Mouse (Mus musculus): ENCODE results near the gene Sh3d21.
"Not testable (repeated sequence)": the region's sequence is repeated elsewhere in the genome, so short reads cannot be mapped to it uniquely, and the experiment has no call there.

The Sh3d21 gene

DNA sequence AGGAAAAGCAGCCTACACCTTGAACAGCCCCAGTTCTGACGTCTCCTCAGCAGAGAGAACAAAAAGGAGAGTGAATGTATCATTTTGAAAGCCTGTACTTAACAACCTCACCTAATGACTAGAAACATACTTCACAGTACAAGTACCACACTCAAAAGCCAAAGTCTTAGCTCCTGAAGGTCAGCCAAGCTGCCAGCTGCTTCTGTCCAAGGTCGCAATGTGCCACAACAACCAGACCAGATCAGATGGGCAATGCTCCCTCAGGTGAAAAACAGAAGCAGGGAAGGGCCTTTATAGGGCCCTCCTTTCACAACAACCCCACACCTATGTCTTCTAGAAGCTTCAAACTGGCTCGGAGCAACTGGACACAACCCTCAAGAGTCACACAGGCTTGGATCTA is 2.8 kb upstream of the Sh3d21 start:
- no peak for DNase-seq

DNA sequence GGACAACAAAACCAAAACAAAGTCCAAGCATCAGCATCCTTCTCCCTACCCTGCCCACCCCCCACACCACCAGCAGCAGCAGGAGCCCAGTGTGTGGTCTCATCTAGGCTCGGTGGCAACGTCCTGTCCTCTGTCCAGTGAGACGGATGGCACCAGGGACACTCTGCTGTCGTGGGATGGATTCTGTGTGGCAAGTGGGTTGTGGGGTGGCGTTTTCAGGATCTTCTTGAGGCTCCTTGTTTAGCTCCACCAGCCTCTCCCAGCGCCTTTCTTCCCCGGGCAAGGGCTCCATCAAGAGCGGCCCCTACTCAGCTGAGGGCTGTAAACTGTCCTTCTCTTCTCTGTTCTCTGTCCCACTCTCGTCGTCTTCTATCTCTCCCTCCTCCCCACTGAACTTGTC is 1.8 kb upstream of the Sh3d21 start:
- not testable (repeated sequence) for DNase-seq

DNA sequence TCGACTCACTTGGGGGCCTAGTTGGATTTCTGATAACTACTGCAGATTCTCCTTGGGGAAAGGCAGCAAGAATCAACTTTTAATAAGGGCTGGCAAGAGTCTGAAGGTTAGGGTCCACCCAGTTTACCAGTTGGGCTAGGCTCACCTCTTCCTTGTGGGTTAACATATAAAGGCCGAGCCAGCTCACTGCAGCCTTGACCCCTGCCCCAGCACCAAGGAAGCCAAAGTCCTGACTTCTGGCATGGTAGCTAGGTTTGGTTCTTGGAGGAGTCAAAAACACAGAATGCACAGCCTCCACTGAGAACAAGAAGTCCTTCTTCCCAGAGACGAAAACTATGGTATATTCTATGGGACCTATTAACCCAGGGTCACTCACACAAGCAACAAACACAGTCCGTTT is 394 bp upstream of the Sh3d21 start:
- DNase-seq, result no peak

DNA sequence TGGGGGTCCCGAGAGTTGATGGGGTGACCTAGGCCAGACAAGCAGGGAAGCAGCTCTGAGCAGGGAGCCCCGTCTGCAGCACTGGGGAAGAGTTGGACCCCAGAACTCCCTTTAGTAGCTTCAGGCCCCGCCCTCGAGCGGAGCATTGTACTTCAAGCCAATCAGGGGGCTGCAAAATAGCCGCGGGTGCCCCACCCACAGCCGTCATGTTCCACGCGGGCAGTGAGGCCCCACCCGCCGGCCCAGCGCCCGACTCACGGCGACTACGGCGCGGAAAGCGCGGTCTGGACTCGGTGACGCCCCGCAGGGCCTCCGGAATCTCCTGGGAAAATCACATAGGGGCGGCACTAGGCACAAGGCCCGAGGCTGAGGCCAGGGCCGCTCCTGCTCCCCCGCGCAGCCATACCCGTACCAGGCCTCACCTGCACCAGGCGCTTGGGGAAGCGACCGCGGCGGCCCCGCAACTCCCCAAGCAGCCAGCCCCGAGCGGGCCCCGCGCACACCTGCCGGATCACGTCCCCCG is 686 bp downstream of the Sh3d21 start:
- DNase-seq, result peak; percentile 85

DNA sequence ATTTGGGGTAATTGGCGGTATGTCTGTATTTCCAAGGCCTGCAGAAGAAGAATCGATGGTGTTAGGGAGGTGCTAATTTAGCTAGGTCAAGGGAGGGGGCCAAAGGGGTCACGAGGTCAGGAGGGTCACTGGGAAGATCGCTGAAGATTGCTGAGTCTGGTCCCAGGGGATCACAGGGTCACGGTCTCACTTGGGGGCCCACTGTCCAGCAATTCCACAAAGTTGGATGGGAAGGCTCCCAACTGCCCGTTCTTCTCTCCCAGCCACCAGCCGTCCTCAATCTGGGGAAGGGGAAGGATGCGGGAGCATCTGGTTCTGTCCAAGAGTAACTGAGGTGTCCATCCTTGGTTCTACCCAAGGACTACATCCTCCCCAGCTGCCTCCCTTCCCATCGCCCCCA is 1.3 kb downstream of the Sh3d21 start:
- no peak for DNase-seq

DNA sequence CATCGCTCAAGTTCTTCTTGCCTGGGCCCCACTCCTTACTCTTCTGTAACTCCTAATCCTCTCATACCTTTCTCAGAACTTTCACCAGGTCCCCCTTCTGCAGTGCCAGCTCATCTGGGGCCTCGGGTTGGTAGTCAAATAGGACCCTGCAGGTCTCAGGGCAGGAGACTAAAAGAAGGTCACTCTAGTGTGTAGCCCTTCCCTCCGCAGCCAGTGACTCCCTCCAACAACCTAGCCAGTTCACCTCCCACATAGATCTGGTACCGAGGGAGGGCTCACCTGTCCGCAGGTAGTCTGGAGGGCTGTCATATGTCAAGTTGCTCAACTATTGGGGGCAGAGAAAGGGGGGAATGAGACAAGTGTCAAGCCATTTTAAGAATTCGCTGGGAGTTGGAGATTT is 1.8 kb downstream of the Sh3d21 start:
- DNase-seq, result no peak

DNA sequence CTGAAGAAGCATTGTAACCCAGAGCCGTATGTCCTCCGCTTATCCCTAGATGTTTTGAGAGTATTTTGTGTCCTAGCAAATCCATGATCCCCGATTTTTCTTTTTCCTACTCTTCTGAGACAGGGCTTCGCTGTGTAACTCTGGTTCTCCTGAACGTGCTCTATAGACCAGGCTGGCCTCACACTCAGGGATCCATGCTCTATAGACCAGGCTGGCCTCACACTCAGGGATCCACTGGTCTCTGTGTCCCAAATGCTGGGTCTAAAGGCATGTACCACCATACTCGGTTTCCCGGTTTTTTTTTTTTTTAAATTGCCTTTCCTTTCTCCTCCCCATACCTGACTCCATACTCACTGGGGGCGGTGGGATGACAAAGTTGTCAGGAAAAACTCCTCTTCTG is 2.3 kb downstream of the Sh3d21 start:
- DNase-seq, result no peak

DNA sequence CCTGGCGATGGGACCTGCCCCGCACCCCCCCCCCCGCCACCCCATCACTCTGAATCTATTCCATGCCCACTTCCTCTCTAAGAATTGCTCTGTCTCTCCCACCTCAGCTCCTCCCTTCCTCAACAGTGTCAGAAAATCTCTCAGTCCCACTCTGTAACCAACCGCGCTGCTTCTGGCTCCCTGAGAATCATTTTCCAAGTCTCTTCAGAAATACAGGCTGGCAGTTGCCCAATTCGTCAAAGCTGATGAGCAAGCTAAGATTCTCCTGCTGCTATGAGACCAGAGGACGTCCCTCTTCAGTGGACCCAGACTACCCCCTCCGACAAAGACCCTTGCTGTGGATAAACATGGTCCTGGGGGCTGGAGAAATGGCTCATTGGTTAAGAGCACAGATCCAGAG is 3.8 kb downstream of the Sh3d21 start:
- no peak for DNase-seq

DNA sequence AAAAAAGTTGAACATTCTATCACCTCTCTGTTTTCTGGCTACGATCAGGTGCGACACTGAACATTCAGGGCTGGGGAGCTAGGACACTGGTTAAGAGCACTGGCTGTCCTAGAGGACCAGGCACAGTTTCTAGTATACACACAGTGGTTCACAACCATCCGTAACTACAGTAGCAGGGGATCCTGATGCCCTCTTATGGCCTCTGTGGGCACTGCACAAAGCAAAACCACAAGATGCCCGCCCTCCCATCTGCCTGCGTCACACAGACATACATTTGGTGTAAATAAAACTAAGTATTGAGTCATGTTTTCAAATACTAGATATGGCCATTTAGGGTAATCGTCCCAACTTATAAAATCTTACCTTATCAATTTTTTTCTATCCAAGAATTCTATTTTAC is 5.7 kb downstream of the Sh3d21 start:
- no peak for DNase-seq

DNA sequence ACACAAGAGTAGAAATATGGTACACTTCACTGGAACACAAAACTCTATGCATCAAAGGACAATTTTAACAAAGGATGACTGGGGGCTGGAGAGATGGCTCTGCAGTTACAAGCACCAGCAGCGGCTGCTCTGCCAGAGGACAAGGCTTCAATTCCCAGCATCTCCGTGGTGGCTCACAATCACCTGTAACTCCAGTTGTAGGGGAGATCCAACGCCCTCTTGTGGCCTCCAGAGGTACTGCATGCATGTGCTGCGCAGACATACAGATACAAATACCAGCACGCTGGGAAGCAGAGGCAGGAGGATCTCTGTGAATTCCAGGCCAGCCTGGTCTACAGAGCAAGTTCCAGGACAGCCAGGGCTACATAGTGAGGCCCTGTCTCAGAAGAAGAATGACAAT is 6.7 kb downstream of the Sh3d21 start:
- DNase-seq, result peak; percentile 53

DNA sequence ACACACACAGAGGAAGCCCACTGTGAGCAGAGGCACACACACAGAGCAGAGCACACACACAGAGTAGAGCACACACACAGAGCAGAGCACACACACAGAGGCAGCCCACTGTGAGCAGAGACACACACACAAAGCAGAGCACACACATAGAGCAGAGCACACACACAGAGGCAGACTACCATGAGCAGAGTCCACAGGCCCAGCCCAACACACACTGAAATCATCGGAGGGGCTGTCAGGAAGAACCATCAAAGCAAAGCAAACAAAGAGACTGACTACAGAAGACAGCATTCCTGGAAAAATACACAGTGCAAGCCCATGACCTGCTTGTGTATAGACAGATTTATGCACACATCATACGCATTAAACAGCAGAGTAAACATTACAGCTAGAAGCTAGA is 7.4 kb downstream of the Sh3d21 start:
- no peak for DNase-seq

DNA sequence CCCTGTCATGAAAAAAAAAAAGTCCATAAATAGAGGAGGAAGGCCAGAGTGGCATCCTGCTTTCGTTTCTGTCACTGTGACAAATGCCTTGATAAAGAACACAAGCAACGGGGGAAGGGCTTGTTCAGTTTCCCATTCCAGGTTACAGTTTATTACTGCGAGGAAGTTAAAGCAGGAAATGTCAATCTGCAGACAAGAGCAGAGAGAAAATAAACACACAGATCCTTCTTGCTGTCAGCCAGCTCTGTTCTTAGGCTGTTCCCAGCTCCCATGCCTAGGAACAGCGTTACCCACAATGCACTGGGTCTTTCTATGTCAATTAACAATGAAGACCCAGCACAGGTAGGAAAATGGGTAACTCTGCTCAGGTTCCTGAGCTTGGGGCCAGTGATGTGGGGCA is 8.1 kb downstream of the Sh3d21 start:
- DNase-seq, result no peak

DNA sequence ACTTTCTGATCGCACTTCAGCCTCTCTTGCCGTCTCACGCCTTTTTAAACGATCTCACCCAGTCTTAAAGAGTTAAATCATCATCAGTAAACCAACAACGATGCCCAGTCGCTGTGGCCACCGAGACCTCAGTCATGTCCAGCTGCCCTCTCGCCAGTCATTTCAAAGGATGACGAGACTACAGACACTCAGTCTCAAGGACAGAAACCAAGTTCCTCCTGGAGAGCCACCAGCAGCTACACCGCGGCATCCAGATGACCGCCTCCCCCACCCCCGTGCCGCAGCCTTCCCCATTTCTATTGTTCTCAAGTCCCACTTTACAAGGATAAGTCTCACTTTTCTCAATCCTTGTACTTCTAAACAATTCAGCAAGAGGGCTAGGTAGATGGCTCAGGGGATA is 10.4 kb downstream of the Sh3d21 start:
- no peak for DNase-seq

DNA sequence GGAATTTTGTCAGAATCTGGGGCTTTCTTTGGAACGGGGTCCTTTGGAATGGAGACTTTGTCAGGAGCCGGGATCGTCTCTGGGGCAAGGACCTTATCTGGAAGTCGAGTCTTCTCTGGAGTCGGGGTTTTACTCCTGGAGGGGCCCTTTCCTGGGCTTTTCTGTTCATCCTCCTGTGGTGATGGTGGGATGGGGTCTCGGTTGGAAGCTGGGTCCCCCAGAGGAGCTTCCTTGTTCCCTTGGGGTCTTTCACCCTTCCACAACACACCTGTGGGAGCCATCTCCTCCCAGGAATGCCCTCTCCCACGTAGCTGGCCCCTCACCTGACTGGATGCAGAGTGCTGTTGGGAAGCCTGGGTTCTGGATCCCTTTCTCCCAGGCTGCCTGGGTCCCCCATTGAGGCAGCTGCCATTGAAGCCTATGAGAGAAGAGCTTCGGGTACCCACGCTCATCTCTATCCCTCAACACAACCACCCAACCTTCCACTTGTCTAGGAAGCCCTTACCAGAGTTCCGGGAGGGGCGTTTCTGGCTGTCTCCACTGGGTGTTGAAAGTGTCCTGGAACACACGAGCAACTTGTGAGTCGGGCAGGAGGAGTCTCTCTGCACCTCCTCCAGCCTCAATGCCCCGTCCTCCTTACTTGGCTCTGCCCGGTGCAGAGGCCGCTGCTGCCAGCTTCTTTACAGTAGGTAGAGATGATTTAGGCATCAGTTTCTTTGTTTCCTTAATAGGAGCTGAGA is 11.4 kb downstream of the Sh3d21 start:
- DNase-seq, result peak; percentile 2

DNA sequence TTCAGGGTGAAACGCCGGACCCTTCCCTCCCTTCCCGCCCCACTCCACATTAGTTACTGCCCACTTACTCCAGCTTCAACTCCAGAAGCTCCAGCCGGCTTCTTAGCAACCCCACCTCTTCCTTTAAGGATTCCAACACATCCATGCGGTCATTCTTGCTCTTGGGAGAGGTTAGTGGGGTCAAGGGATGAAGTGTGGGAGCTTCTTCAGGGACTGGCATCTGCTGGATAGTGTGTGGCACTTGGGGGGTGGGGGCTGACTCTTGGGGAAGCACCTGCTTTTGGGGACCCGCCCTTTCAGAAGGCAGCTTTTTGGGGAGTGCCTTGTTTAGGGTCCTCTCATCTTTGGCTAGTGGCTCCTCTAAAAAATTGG is 12.4 kb downstream of the Sh3d21 start:
- peak; percentile 6 for DNase-seq

DNA sequence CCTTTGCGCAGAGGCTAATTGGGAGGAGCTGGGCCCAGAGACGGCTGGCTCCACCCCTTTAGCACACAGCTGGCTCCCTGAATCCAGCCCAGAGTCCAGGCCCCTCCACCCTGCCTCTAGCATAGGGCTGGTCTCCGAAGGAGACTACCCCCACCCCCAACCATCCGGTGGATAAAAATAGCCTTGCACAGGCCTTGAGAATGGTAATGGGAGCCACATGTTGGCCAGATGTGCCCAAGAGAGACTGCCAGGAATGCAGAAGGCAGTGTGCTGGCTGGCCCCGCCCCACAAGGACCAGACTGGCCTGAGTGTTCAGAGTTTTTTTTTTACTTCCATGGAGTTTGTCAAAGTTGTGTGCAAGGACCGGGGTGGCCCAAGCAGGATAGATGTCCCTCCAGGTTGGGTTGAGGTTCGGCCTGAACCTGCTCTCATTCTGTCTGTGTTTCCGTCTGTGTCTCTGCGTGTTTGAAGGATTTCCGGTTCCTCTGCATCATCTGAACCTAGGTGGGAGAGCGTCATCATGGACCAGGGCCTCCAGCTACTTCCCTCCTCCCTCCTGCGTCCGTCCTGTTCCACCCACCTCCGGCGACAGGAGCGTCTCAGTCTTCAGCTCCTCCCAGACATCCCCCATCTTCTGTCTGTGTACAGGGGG is 12.9 kb downstream of the Sh3d21 start:
- peak; percentile 68 for DNase-seq

DNA sequence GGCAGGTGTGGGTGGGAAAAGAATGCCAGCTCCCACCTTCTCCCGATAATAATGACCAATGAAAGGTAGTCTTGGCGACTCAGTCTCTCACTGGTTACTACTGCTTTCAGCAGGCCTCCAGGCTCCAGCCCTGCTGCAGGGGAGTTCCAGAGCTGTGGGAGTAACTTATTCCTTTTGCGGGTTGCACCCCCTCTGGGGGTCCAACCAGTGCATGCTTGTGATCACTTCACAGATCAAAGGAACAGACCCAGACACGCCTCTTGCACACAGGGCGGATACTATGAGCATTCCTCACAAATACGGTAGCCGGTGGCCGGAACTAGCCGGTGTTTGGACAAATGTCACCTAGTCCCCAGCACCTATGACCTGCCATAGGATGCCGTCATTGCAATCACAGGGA is 13.5 kb downstream of the Sh3d21 start:
- no peak for DNase-seq

DNA sequence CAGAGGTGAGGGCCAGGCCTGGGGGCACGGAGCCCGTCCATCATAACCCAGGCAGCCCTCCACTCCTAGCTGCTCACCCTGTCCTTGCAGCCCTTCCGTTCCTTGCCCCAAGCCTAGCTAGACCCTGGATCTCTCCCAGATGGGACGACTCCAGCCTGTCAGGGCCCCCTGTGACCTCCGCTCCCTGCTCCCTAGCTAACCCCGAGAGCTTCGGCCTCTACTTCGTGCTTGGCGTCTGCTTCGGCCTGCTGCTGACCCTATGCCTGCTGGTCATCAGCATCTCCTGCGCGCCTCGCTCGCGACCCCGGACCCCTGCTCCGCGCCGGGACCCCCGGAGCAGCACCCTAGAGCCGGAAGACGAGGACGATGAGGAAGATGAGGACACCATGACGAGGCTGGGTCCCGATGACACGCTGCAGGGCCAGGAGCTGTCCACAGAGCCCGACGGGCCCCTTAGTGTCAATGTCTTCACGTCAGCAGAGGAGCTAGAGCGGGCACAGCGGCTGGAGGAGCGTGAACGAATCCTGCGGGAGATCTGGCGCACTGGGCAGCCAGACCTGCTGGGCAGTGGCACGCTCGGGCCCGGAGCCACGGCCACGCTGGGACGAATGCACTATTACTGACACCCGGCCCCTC is 14.1 kb downstream of the Sh3d21 start:
- DNase-seq, result no peak

DNA sequence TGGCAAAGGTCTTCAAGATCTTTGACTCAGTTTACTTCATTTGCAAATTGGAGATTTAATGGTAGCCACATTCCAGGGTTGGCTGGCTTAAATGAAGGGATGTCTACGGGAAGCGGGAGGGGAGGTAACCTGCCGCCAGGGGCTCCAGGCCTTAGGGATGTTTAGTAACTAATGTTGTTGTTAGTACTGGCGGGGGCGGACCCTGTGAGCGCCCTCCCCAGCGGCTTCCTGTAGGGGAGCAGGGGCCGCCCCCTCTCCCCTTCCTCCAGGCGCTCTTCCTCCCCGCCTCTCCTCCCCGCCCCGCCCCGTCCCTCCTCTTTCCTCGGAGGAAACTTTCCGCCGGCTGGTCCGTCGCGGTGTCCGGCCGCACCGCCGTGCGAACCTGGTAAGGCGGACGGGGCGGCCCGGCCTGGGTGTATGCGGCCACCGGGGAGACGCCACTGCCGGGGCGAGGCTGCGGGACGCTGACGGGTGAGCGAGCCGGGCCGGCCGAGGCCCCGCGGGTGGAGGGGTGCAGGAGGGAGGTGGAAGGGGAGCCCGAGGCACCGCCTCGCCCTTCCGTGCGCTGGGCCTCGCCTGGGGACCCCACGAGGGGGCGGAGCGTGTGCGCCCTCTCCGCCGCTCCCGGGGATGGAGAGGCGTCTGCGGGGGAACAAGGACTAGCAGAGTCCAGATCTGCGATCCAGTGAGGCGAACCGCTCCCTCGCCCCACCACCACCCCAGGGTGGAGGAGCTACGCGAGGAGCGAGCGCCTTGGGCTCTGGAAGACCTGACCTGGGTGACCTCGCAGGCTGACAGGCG is 14.9 kb downstream of the Sh3d21 start:
- DNase-seq, result peak; percentile 70

DNA sequence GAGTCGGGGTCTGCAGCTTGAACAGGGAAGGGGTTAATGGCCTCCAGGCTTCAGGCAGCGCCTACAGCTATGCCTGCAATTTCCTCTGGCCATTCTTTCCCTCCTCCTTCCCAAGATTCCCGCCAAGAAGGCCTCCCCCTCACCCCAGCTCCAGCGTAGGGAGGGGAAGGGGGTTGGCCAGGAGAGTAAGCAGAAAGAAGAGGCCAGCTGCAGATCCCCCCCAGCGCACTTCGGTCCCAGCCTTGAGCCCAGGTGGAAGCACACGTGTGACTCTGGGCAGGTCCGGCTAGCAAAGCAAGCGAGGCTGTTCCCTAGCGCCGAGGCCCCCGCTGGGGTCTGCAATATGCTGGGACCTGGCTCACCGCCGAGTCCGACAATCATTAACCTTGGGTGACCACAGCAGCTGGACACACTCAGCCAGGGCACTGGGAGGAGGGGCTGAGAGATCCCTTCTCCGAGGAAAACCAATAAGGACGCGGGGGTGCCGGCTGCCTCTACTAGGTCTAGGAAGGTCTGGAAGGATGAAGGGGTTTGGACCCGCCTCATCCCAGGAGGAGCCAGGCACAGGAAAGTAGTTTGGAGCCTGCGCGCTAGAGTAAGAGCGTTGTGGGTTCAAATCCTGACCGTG is 15.6 kb downstream of the Sh3d21 start, which contains the start of gene Eva1b:
Eva1b (plus strand) TSS at position 212 of the 628 bp plus-strand sequence.
- DNase-seq, result peak; percentile 73

DNA sequence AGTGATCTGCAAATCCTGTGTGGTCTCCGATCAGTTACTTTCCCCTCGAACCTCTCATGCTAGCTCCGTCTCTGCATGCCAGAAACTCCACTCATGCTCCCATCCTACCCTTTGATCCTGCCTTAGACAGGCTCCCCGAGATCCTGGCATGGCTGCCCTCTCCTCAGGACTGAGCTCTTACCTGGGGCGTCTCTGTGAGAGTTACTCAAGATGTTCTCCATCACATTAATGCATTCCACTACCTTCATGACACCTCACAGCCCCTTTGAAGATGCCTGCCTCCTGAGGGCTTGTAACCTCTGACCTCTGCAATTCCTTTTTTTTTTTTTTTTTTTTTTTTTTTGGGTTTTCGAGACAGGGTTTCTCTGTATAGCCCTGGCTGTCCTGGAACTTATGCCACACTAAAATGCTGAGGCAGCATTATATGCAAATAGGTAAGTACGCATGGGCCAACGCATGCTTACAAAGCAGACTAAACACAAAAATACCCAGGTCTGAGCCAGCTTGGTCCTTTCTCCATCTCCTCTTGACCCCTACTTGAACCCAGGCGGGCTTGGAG is 16.2 kb downstream of the Sh3d21 start:
- no peak for DNase-seq

DNA sequence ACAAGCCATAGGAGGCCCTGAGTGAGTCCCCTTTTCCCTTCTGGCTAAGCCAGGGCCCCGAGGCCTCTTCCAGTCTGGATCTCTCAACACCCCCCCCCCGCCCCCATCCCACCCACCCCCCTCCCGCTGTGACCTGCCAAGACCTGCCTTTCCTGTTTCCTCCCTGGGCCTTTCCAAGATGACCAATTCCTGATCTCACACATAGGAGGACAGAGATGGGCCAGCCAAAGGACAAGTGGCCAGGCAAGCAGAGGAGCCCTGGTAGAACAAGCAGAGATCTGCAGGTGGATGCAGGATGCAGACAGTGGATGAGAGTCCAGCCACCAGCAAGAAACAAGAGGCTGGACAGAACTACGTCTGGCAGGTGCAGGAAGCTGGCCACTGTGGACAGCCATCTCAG is 17.9 kb downstream of the Sh3d21 start:
- DNase-seq, result no peak

Measured in liver (tissue).